Mouse (Mus musculus): ENCODE results near the gene Tenm2. TPM values are rescaled to one million over a fixed set of nuclear protein-coding genes. Genes with fewer than 3 reads are reported as not detected.

Gene Tenm2
- total RNA-seq, 4 experiments from 2014 or later: 0.19 to 0.62 (median 0.31) TPM

DNA sequence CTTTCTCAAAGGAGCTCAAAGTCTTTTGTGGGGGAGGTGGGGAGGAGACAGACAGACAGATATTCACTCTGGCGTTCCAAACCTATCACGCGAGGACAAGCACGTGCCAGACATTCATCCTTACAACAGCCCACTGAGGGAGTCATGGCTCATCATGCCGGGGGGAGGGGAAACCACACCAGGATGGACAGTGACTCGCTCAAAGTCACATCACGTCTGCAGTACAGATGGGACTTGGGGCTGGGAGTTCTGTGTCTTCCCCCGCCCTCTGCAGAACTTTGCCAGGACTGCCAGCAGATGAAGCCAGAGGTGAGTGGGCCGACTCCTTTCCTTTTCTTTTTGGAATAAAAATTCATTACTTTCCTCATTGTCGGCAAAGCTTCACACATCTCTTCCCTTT is 1095.4 kb downstream of the Tenm2 start:
- DNase-seq (ENCODE audit: low spot score in 2 of 2): no peak

DNA sequence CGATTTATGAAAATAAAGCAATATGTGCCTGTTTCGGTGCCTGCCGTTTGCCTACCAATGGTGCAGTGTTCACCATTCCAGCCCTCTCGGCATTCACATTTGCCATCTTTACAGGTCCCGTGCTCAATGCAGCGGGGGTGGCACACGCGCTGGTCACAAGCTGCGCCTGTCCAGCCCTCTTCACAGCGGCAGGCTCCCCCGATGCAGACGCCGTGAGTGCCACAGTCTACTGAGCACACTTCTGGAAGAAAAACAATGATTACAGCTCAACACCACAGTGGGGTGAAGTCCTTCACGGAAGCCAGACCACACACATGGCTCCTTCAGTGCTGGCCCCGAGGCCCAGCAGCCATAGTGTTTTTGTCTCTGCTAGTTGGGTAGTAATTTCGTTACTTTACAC is 1096.2 kb downstream of the Tenm2 start:
- DNase-seq (ENCODE audit: low spot score in 2 of 2): no peak

DNA sequence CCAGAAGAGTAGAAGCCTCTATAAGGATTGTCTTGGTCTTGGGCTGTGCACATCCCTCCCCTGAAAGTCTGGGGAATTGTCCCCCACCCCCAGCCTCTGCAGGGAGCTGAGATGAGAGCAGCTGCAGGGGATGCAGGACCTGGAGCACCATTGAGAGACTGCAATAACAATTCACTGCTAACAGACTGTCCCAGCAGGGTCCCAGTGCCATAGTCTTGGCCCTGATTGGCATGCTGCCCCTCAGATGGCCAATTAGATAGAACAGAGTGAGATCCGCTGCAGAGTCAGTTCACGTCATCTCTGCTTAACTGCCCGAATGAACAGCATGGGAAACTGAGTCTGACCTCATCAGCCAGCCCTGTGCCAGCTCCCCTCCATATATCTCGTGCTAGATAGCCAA is 1097.9 kb downstream of the Tenm2 start:
- DNase-seq (ENCODE audit: low spot score in 2 of 2): no peak

DNA sequence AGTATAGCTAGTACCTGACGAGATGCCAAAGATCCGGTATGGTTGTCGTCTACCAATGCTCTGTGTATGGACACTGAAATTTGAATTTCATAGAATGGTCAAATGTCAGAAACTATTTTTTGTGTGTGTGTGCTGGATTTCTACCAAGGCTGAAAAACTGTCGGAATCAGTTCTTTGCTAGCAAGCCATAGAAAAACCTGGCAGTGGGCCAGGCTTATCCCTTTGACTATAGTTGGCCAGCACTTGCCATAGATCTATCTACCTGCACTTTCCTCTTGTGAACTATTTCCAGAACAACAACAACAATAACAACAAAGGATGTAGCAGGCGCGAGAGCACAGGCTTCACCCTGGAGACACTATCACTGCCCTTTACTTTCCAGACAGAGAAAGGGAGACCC is 1098.5 kb downstream of the Tenm2 start:
- DNase-seq (ENCODE audit: low spot score in 2 of 2): no peak

DNA sequence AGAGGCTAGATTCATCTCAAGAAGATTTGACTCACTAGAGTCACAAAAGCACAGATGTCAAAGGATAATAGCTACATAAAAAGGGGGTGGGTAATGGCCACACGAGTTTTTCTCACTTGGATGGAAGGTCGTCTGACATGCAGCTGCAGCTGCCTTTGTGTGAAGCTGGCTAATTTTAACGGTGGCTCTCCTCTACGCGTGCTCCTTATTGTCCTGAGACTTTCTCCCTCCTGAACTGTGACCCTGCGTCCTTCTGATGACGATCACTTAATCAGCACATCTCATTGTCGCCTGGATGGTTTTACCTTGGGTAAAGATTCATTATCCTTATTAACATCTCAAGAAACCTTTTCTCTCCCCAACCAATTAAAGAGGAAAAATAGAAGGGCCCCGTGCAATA is 1101.1 kb downstream of the Tenm2 start:
- DNase-seq (ENCODE audit: low spot score in 2 of 2): no peak

DNA sequence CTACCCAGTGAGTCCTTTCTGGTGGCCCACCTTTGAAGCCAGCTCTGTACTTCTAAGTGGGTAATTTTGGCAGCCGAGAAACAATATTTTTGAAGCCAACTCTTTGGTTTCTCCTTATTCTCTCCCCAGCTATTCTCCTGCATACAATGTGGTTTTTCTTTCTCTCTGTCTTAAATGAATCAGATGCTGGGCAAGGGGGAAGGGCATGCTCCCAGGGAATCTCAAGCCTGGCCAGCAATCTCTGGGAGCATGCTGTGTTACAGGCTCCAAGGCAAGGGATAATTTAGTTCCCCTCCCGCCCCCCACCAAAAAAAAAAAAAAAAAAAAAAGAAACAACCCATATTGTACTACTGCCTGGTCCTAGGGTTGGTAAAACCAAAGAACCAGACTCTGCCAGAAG is 1112.5 kb downstream of the Tenm2 start:
- DNase-seq (ENCODE audit: low spot score in 2 of 2): no peak

DNA sequence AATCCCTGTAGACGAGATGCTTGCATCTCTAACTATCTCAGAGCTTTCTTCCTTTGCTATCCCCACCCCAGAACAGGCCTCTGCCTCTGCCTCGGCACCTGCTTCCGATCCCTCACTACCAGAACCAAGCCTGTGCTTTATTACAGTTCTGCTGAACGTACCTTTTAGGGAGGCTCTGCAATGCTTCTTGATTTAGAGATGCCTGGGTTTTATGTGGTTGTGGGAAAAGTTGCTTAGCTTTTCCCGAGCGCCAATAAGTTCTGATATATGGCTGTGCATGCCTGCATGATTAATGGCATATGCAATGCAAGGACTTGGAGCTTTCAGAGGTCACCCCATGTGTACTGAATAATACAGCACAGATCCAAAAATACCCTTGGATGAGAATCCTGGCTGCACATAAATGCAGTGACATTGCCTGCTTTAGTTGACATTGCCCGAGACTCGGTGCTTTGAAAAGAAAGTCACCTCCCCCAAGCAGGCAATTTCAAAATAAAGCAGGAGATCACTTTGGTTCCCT is 1114.3 kb downstream of the Tenm2 start:
- DNase-seq (ENCODE audit: low spot score in 2 of 2): no peak

DNA sequence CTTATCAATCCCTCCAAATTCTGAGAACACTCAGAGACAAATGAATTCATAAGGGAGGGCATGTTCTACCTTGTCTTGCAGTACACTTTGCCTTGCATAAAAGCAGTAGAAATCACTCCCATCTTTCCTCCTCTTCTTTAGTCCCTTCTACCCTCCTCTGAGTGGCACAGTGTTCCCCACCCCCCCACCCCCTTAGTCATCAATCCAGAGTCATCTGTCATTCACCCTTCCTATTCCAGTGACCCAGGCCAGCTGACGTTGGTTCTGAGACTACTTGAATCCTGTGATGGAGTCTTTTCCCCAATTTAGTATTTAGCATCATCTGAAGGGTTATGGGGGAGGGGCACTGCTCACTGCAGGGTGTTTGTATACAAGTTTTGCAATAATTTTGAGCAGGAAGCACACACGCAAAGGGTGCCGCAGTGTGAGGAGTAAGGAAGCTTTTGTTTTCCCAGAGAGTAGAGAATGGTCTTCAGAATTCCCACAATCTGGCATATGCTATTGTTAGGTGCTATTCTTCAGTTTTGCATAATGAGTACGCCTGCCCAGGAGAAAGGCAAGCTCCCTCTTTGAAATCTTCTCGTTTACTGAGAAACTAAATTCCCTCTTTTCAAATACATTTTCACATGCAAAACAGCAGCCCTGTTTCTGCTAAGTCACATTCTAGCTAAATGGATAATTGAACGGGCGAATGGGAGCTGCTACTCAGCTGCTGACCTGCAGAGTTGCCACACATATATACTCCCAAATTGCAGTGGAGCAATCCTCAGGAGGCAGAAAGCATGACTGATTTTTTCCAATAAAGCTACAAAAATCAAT is 1115.0 kb downstream of the Tenm2 start:
- no peak for DNase-seq (ENCODE audit: low spot score in 2 of 2)

DNA sequence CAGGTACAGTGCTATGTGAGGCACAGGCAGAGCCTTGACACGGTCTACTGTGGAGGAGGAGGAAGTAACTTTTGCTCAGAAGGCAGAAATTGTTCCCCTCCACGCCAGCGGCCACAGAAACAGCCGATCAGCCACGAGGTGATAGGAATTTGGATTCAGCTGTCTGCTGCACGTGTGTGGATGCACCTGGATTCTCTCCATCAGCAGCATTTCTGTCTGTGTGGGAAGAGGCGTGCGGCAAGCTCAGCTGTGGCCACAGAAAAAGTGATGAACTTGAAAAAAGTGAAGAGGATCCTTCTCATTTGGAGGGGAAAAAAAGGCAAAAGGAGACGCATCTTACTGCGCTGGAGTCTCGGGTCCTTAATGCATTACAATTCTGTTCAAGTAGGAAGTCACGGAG is 1122.4 kb downstream of the Tenm2 start:
- DNase-seq (ENCODE audit: low spot score in 2 of 2): no peak

DNA sequence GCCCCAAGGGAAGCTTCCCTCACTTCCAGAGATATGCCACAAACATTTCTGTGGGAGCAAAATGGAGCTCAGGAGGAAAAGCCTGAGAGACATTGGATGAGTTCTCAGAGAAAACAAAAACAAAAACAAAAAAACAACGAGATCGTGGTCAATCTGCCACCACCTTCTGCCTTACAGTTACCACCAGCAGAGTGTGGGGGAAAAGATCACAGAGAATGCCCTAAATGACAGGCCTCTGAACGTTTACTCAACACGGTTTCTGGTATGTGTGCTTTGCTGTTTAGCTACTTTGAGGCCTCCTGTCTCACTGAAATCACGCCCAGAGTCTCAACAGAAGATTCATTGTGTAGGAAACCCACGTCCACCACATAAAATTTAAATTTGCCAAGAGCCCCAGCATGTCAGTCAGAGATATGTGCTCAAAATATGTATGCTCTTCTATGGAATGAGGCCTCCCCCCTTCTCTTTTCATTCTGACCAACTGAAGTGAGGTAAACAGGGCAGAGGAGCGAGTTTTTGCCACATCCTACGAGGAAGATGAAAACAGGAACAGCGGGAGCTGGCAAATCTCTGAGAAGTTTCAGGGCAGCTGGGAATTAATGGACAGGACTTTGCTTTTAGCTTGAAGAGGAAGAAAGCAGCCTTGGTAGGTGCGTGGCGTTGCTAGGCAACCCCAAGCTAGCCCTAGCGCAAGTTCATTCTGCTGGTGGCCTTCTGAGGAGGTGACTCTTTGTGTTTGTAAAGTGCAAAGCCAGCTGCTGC is 1126.6 kb downstream of the Tenm2 start:
- DNase-seq (ENCODE audit: low spot score in 2 of 2): no peak

DNA sequence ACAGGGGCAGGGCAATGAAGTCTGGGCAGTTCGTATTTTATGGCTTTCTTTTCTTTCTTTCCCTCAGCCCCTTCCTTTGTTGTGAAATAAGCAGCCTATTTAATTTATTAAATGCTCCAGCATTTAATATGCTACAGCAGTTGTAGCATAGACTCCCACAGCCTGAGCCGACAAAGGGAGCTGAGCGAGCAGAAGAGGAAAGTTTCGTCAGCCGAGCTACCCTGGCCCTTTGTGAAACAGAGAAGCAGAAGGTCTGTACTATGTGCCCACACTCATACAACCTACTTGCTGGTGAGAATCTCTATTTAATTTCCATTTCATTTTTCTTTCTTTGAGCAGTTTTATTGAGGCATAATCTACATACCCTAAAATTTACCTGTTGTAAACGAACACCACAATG is 1127.9 kb downstream of the Tenm2 start:
- no peak for DNase-seq (ENCODE audit: low spot score in 2 of 2)

DNA sequence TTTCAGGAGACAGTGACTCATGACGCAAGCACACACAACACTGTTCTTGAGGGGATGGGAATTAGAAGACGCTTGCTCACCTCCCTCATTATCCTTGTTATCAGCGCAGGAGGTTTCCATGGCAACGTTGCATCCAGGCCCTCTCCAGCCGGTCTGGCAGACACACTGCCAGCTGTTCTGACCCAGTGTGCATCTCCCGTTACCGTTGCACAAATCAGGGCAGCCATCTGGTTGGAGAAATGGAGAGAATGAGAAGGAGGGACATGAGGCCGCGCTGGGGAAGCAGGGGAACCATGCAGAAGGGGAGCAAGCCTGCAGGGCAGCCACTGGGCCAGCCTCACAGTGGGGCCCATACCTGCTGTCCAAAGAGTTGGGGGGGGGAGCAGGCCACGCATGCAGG is 1129.1 kb downstream of the Tenm2 start:
- no peak for DNase-seq (ENCODE audit: low spot score in 2 of 2)

DNA sequence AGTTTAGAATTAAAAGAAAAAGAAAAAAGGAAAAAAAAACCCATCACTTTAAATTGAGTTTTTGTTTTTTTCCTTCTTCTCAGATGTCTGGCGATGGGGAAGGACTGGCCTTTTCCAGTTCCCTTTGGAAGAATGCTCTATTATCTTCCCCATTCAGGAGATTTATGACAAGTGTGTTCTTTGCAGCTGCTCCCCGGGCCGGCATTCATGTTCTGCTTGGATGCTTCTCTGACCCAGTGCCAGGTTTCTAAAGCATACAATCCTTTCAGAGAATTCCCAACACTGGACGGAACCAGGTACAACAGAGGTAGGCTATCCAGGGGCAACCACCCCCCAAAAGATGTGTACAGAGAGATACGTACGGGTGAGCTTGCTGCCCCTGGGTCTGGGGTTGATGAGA is 1132.2 kb downstream of the Tenm2 start:
- DNase-seq (ENCODE audit: low spot score in 2 of 2): no peak

DNA sequence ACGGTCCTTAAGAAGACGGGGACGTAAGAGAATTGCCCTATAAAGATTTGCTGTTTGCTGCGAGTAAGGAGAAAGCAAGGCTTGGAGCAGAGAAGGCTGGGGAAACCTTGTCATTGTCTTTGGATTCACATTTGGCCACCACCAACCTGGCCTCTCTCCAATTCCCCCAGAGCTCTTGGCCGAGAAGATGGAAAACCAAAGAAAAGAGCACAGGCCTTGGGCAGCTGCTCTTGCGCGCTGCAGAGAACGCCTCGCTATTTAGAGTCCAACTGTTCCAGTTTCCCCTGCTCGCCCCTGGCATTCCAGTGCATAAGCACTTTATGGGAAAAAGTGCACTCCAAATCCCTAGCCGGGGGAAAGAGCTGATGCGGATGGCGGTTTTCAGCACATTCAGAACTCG is 1139.5 kb downstream of the Tenm2 start:
- peak in 1 of 2 experiments; percentile 8 for DNase-seq (ENCODE audit: low spot score in 2 of 2)

DNA sequence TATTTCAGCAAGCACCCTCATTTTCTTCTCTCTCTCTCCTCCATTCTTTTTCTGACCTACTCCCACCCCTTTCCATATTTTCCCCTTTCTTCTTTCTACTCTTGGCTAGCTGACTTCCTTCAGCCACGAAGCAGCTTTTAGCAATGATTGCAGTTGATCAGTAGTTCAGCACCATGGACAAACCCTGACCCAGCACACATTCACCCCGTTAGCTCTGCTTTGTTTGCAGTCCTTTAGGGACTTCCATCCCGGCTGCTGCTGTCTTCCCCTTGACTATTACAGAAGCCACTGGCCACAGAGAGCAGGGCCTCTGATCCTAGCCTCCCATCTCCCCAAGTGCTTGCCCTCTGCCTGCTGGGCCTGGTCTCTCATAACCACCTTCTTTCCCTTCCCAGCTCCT is 1145.6 kb downstream of the Tenm2 start:
- no peak for DNase-seq (ENCODE audit: low spot score in 2 of 2)

DNA sequence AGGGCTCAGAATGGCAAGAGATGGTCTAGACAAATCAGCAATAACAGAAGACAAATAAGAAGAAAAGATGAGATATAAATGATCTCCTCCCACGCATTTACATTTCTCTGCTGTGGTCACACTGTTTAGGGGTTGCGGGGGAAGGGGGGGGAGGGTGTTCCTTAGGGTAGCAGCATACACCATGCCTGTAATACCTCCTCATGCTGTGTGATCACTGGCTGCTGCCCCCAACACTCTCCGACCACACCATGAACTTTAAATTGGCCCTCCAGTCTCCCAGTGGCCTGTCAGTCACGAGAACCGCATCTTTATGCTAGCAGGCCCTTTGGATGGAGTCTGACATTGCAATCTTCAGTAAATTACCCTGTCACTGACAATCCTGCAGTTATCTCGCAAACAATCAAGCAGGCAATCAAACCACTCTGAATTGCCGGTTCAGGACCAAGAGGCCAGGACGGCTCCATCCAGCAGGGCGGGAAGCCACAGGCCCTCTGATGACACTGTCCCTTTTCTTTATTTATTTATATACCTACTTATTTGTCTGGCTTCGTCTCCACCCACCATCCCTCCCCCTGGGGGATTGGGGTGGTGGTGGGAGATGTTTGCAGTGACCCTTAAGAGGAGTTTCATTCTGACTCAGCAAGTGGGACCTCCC is 1154.2 kb downstream of the Tenm2 start:
- DNase-seq (ENCODE audit: low spot score in 2 of 2): no peak

DNA sequence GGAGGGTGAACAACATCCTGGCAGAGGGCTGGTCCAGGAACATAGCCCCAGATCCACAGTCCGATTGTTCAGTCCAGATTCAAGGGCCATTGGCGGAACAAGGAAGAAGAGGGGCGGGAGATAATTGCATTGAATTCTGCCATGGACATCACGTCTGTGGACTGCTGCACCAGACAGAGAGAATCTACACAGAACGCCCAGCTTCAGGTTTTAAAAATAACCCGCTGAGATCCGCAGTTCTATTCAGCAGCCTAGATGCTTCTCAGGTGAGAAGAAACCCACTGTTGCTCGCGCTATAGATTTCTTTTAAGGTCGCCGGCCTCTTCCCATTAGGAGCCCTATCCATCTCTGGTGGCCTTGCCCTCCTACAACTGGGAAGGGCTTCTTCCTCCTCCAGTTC is 1155.0 kb downstream of the Tenm2 start:
- DNase-seq (ENCODE audit: low spot score in 2 of 2): no peak

DNA sequence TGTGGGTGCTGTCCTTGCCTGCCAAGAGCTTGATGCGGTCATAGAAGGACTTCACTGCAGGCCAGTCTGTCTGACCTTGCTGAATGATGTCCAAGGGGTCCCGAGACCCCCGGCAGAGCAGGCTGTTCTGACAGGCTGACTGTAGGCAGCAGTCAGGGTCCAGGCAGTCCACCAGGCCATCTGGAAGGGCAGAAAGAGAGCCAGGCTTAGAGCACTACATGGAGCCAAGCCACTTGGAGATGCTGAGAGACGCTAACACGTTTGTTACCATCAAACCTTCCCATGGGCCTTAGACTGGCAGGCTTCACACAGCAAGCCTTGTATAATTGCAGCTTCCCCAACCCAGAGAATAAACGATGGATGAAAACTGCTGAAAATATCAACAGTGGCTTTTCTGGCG is 1157.4 kb downstream of the Tenm2 start:
- DNase-seq (ENCODE audit: low spot score in 2 of 2): no peak

DNA sequence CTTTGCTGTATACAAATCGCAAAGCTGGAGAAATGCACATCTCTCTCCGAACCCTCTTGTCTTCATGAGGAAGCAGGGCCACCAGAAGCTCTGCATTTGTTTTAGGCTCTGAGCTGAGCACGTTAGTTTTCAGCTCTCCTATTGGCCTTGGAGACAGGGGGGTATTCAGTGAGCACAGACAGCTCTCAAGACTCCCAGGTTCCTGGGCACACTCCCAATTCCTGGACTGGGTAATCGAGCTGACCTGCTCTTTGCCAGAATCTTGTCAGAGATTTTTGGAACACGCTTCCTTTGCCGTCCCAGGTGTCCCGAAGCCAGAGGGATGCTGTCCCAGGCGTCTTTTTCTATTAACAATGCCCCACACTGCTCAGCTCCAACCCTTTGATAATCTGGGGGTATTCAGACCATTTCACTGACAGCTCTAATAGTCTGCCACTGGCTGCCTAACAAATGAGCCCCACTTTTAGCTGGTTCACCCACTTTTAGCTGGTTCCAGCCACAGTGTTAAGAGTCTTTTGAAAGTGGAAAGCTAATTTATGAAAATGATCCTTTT is 1161.7 kb downstream of the Tenm2 start:
- DNase-seq (ENCODE audit: low spot score in 2 of 2): no peak

DNA sequence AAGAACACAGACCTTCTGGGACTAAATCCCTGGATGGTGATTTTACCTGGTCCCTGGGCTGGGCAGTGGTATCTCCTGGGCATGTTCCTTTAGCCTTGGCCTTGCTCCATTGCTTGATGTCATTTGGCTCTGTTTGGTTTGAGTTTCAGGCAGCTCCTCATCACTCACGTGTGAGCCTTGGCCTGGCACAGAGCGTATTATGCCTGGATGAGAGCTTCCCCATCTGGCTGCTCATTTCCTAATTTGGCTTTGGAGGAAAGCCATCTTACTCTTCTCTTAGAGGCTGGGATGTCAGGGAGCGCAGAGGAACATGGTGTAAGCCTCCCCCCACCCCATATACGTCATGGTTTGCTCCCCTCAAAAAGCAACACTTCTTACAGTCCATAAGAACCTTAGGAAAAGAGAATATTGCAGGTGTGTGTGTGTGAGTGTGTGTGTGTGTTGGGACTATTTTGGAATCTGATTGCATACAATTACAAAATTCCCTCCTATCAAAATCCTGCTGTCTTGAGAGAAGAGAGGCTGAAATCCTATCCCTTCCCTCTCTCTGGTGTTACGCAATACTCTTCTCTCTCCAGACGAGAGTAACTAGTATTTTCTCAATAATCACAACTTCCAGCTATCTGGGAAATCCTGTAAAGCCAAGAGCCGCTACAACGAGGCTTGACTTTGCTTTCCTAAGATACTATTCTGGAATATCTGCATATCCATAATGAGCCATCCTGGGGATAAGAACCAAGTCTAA is 1162.5 kb downstream of the Tenm2 start:
- no peak for DNase-seq (ENCODE audit: low spot score in 2 of 2)

DNA sequence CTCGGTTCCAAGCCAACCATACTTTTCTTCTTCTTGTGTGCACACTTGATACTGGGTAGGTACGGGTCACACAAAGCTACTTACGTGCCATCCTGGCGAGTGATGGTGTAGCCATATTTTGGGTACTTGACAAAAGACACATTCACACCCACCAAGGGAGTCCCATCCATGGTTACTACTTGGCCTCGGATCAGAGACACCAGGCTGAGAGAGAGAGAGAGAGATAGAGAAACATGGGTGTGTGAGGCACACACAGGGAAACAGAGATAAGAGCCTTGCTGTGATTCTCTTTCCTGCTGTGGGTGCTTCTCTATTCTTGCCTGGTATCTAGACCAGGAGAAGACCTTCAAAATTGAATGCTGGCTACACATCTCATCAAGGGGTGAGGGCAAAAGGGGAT is 1163.1 kb downstream of the Tenm2 start:
- DNase-seq (ENCODE audit: low spot score in 2 of 2): no peak

Measured in gastrocnemius, adult 8-10 months (tissue).